Mouse (Mus musculus) left cerebral cortex, adult 2 months (tissue): ENCODE measurements around the gene Kcne1. TPM values are rescaled to one million over a fixed set of nuclear protein-coding genes. Genes with fewer than 3 reads are reported as not detected.

ENCODE experiments used
- DNase-seq, 2 experiments: peaks; one replicate each; pipeline ENCODE4 v3.0.0; 2021 to 2022; ENCODE audit warnings: low spot score in 2 of 2, mixed read lengths in 1 of 2; ENCODE audit errors: extremely low spot score in 1 of 2
- H3K27ac ChIP-seq: fragments of 200-600 bp; 2 replicates; pipeline ENCODE4 v1.8.1; 2022
- H3K4me3 ChIP-seq: fragments of 200-600 bp; 2 replicates; pipeline ENCODE4 v1.8.1; 2022
- CTCF ChIP-seq: fragments of 200-600 bp; IDR thresholded peaks from 2 replicates; pipeline ENCODE4 v1.8.1; 2022; ENCODE audit warnings: antibody characterized with exemption, mild to moderate bottlenecking, moderate library complexity
- intact Hi-C: fragments of 180-260 bp; cut with DNase I; formaldehyde crosslinking; loops from one replicate; pipeline ENCODE4 v1.15.1; 2025
- total RNA-seq, 2 experiments: library from RNA; stranded (reverse); gene quantifications; 2 replicates each; pipeline ENCODE4 v1.2.3; 2021

The Kcne1 gene
- total RNA-seq, 2 experiments from 2014 or later = not detected

- DNase-seq = no peak
- Histone ChIP-seq H3K27ac (no peak within 1 kb of the TSS), H3K4me3 (no peak within 1 kb of the TSS)
- no peak for TF ChIP-seq CTCF
- intact Hi-C loops = no loop called here
These were observed 37.9 kb downstream of the Kcne1 start, which contains the start of gene Fam243 for GRCm38 (mm10) chr16:92321341-92321740. Fam243 (minus strand) TSS chr16:92321441.

- no peak for TF ChIP-seq CTCF
- no peak for DNase-seq
- no peak overlapping the region for H3K27ac ChIP-seq
- intact Hi-C loops = no loop called here
- no peak overlapping the region for H3K4me3 ChIP-seq
These were observed 38.9 kb downstream of the Kcne1 start for GRCm38 (mm10) chr16:92320361-92320760.

GRCm38 (mm10) chr16:92319353-92320109 lies 39.7 kb downstream of the Kcne1 start:
- peak; percentile 61 for TF ChIP-seq CTCF
- DNase-seq = peak in 1 of 2 experiments; percentile 54
- Histone ChIP-seq H3K27ac (peak overlapping the region; percentile 42), H3K4me3 (no peak overlapping the region)
- intact Hi-C loops = loop anchor here (10.0 kb wide), 1 partner anchor 1225 kb away; no protein-coding TSS in a partner anchor

- no peak for DNase-seq
- Histone ChIP-seq H3K27ac (no peak overlapping the region), H3K4me3 (no peak overlapping the region)
- intact Hi-C loops = loop anchor here (10.0 kb wide), 1 partner anchor 1229 kb away; no protein-coding TSS in a partner anchor
- TF ChIP-seq CTCF = no peak
These were observed 43.1 kb downstream of the Kcne1 start for GRCm38 (mm10) chr16:92316049-92316738.

- DNase-seq = peak; percentile 36 to 38
- intact Hi-C loops = loop anchor here (1.0 to 10.0 kb wide), 2 partner anchors 22 to 1231 kb away; no protein-coding TSS in a partner anchor
- TF ChIP-seq CTCF = peak; percentile 93
These were observed 45.1 kb downstream of the Kcne1 start for GRCm38 (mm10) chr16:92313953-92314741.

GRCm38 (mm10) chr16:92309126-92309525 lies 50.1 kb downstream of the Kcne1 start:
- TF ChIP-seq CTCF = no peak
- Histone ChIP-seq H3K27ac (no peak overlapping the region), H3K4me3 (no peak overlapping the region)
- no peak for DNase-seq
- intact Hi-C loops = loop anchor here (10.0 kb wide), 1 partner anchor 584 kb away; the partner anchor contains the start of genes Cryzl1 and Itsn1

More at GRCm38 (mm10) chr16:92313953-92314741, 45.1 kb downstream of the Kcne1 start:
- Histone ChIP-seq H3K27ac (no peak overlapping the region), H3K4me3 (no peak overlapping the region)

- TF ChIP-seq CTCF = peak; percentile 32
- no peak for DNase-seq
- intact Hi-C loops = loop anchor here (10.0 kb wide), 1 partner anchor 583 kb away; the partner anchor contains the start of genes Cryzl1 and Itsn1
These were observed 51.3 kb downstream of the Kcne1 start for GRCm38 (mm10) chr16:92307947-92308346.

GRCm38 (mm10) chr16:92305519-92305918 lies 53.7 kb downstream of the Kcne1 start:
- Histone ChIP-seq H3K4me3 (no peak overlapping the region), H3K27ac (no peak overlapping the region)
- intact Hi-C loops = loop anchor here (10.0 kb wide), 1 partner anchor 581 kb away; the partner anchor contains the start of genes Cryzl1 and Itsn1
- DNase-seq = no peak
- peak; percentile 33 for TF ChIP-seq CTCF

More at GRCm38 (mm10) chr16:92307947-92308346, 51.3 kb downstream of the Kcne1 start:
- Histone ChIP-seq H3K4me3 (no peak overlapping the region), H3K27ac (no peak overlapping the region)

- Histone ChIP-seq H3K27ac (no peak overlapping the region), H3K4me3 (peak overlapping the region; percentile 68)
- TF ChIP-seq CTCF = no peak
- DNase-seq = no peak
- intact Hi-C loops = loop anchor here (5.0 to 10.0 kb wide), 2 partner anchors 370 to 578 kb away; partner anchors contain the start of genes Cryzl1 and Itsn1
These were observed 56.8 kb downstream of the Kcne1 start for GRCm38 (mm10) chr16:92302506-92302905.

GRCm38 (mm10) chr16:92301989-92302388 lies 57.3 kb downstream of the Kcne1 start:
- no peak for DNase-seq
- Histone ChIP-seq H3K27ac (peak overlapping the region; percentile 87; the same call in 1 of the 2 replicates), H3K4me3 (peak overlapping the region; percentile 68)
- TF ChIP-seq CTCF = no peak
- intact Hi-C loops = loop anchor here (5.0 to 10.0 kb wide), 2 partner anchors 370 to 577 kb away; partner anchors contain the start of genes Cryzl1 and Itsn1

GRCm38 (mm10) chr16:92301412-92301806 lies 57.9 kb downstream of the Kcne1 start:
- intact Hi-C loops = loop anchor here (5.0 to 10.0 kb wide), 2 partner anchors 369 to 577 kb away; partner anchors contain the start of genes Cryzl1 and Itsn1
- Histone ChIP-seq H3K4me3 (peak overlapping the region; percentile 68), H3K27ac (peak overlapping the region; percentile 87)
- TF ChIP-seq CTCF = no peak
- no peak for DNase-seq
